Mouse (Mus musculus): Measurements from ENCODE around the gene Uchl4.

- no peak for TF ChIP-seq POLR2A (IDR thresholded peaks at IDR 0.05; ENCODE audit: low read depth, low read length)
- TF ChIP-seq CTCF (IDR thresholded peaks at IDR 0.05; ENCODE audit: extremely low read depth, insufficient read depth, insufficient read length, insufficient replicate concordance), result no peak
These were observed 37.5 kb upstream of the Uchl4 start for GRCm38 (mm10) chr9:64197524-64197923.
